Mouse (Mus musculus) neural tube, embryonic 12.5 days (tissue): ENCODE measurements at regions not wholly inside any gene's neighbourhood (a gene's known extent, or its start where the extent isn't known, plus 50 kb on each side); places are given as distances from the start of the nearest gene placed in this dataset.
A peak's percentile ranks its signal among the peaks of the same experiment; 100 is the strongest.
"Not testable (repeated sequence)": the region's sequence is repeated elsewhere in the genome, so short reads cannot be mapped to it uniquely, and the experiment has no call there.

Experiments
- ATAC-seq: fragments of 200-750 bp; cut with Nextera tagmentation; 2 replicates; pipeline ENCODE4 v1.8.0; 2017; ENCODE audit warnings: low read depth, mild to moderate bottlenecking, moderate TSS enrichment, moderate library complexity; ENCODE audit not compliant: low FRiP score
- H3K27ac ChIP-seq: fragments of 300-500 bp; sonication (generic); 2 replicates; pipeline ENCODE4 v1.5.1; 2016
- H3K27me3 ChIP-seq: fragments of 300-500 bp; sonication (generic); replicated peaks from 2 replicates; pipeline ENCODE4 v1.6.1; 2016; ENCODE audit warnings: mild to moderate bottlenecking
- H3K36me3 ChIP-seq: fragments of 300-500 bp; sonication (generic); 2 replicates; pipeline ENCODE4 v1.6.1; 2016; ENCODE audit warnings: mild to moderate bottlenecking
- H3K4me1 ChIP-seq: fragments of 300-500 bp; sonication (generic); 2 replicates; pipeline ENCODE4 v1.6.1; 2016
- H3K4me2 ChIP-seq: fragments of 300-500 bp; sonication (generic); replicated peaks from 2 replicates; pipeline ENCODE4 v1.6.1; 2016; ENCODE audit warnings: mild to moderate bottlenecking
- H3K4me3 ChIP-seq: fragments of 300-500 bp; sonication (generic); 2 replicates; pipeline ENCODE4 v1.5.1; 2016
- H3K9ac ChIP-seq: fragments of 300-500 bp; sonication (generic); 2 replicates; pipeline ENCODE4 v1.6.1; 2016; ENCODE audit warnings: mild to moderate bottlenecking
- H3K9me3 ChIP-seq: fragments of 300-500 bp; sonication (generic); 2 replicates; pipeline ENCODE4 v1.6.1; 2016; ENCODE audit warnings: mild to moderate bottlenecking
- WGBS: fragments of 180-500 bp; shearing (Covaris S2); methylation state at CpG from one replicate; pipeline ENCODE4 v1.1.7; 2016; 5-methylcytosine and 5-hydroxymethylcytosine counted together

DNA sequence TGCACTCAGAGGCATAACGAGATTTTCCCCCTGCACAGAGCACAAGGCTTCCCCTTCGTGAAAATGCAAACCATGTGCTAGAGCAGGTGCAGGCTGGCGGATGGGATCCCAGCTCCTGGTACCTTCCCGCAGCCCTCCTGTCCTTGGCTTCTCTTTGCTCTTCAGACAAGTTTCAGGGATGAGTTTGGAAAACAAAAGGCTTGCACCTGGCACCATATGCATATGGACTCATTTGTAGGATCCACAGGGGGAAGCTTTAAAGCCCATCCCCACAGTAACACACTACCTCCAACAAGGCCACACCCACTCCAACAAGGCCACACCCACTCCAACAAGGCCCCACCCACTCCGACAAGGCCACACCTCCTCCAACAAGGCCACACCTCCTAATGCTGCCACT lies 663.9 kb upstream of the Gm19410 start:
- WGBS: 81% methylated on average over 5 of the region's 5 CpGs
- H3K27ac ChIP-seq: no peak overlapping the region
- no peaks in the 10 kb centered on the region for H3K36me3 ChIP-seq
- no peaks in the 10 kb centered on the region for H3K27me3 ChIP-seq
- no peak for ATAC-seq
- no peaks in the 10 kb centered on the region for H3K4me1 ChIP-seq
- no peak overlapping the region for H3K9ac ChIP-seq
- no peaks in the 10 kb centered on the region for H3K9me3 ChIP-seq
- no peak overlapping the region for H3K4me2 ChIP-seq
- no peak overlapping the region for H3K4me3 ChIP-seq

DNA sequence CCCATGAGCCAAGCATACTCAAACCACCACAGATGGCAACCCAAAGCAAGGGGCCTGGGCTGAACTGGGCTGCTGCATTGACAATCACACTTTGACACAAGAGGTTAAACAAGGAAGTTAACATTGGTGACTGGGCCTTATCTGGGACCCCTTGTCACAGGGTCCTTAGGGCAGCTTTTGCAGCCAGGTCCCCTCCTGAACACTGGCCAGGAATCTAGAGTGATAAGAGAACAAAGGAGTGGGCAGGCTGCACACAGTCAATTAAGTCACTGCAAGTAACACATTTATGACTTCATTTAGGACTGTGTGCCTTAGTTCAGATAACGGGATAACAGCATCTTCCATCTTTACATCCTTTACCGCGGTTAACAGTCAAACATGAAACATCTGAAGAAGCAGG lies 663.5 kb upstream of the Gm19410 start:
- ATAC-seq, H3K27ac ChIP-seq, H3K4me3 ChIP-seq, H3K4me2 ChIP-seq, H3K9me3 ChIP-seq, H3K27me3 ChIP-seq, H3K36me3 ChIP-seq, H3K9ac ChIP-seq, H3K4me1 ChIP-seq: not testable (repeated sequence)
- WGBS: 83% methylated on average over 3 of the region's 3 CpGs

DNA sequence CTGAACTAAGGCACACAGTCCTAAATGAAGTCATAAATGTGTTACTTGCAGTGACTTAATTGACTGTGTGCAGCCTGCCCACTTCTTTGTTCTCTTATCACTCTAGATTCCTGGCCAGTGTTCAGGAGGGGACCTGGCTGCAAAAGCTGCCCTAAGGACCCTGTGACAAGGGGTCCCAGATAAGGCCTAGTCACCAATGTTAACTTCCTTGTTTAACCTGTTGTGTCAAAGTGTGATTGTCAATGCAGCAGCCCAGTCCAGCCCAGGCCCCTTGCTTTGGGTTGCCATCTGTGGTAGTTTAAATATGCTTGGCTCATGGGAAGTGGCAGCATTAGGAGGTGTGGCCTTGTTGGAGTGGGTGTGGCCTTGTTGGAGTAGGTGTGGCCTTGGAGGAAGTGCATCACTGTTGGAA lies 661.1 kb upstream of the Gm19410 start:
- not testable (repeated sequence) for H3K9me3 ChIP-seq, ATAC-seq, H3K4me2 ChIP-seq, H3K4me1 ChIP-seq, H3K4me3 ChIP-seq, H3K9ac ChIP-seq, H3K27me3 ChIP-seq, H3K36me3 ChIP-seq, H3K27ac ChIP-seq

DNA sequence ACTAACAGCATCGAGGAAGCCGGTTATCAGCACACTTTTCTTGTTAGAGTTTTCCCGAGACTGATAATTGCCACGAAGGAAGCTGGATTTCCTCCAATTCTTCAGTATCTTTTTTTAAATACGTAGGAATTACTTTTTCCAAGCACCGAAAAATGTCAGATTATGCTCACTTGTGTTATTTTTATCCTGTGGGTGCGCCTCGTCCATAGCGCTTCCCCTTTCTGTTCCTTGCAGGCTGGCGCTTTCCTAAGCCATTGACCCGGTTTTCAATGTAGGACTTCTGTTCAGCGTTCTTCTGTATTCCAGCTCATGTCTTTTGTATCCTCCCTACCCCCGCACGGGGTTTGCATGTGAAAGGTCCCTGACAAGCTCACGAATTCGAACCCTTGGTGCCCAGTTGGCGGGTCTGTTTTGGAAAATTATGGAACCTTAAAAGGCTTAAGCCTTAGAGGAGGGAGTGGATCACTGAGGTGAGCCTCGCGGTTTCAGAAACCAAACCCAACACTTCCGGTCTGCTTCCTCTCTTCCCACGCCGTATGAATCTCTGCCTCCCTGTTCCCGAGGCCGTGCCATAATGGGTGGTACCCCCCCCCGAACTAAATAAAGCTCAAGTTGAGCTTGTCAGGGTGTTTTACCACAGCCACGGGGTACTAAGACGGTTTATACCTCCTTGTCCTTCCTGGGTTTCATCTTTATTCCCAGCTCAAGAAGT lies 655.9 kb upstream of the Gm19410 start:
- Histone ChIP-seq H3K4me2 (no peak overlapping the region), H3K9me3 (no peaks in the 10 kb centered on the region), H3K9ac (no peak overlapping the region), H3K27me3 (no peaks in the 10 kb centered on the region), H3K27ac (no peak overlapping the region), H3K4me3 (no peak overlapping the region), H3K36me3 (no peaks in the 10 kb centered on the region), H3K4me1 (no peaks in the 10 kb centered on the region)
- no peak for ATAC-seq
- WGBS: 87% methylated on average over 27 of the region's 27 CpGs

GRCm38 (mm10) chr8:35110286-35110685 lies 655.3 kb upstream of the Gm19410 start:
- ATAC-seq: no peak
- no peaks in the 10 kb centered on the region for H3K36me3 ChIP-seq
- no peaks in the 10 kb centered on the region for H3K9me3 ChIP-seq
- no peak overlapping the region for H3K9ac ChIP-seq
- H3K27me3 ChIP-seq: no peaks in the 10 kb centered on the region
- 92% methylated on average over 8 of the region's 8 CpGs for WGBS
- no peaks in the 10 kb centered on the region for H3K4me1 ChIP-seq
- H3K27ac ChIP-seq: no peak overlapping the region
- no peak overlapping the region for H3K4me3 ChIP-seq
- H3K4me2 ChIP-seq: no peak overlapping the region

- ATAC-seq: no peak
- Histone ChIP-seq H3K9me3 (no peaks in the 10 kb centered on the region), H3K4me2 (no peak overlapping the region), H3K27ac (no peak overlapping the region), H3K36me3 (no peaks in the 10 kb centered on the region), H3K9ac (no peak overlapping the region), H3K4me3 (no peak overlapping the region), H3K27me3 (no peaks in the 10 kb centered on the region), H3K4me1 (no peaks in the 10 kb centered on the region)
- 76% methylated on average over 7 of the region's 7 CpGs for WGBS
Measured at GRCm38 (mm10) chr8:35111130-35111529, 654.5 kb upstream of the Gm19410 start.

- no peaks in the 10 kb centered on the region for H3K36me3 ChIP-seq
Measured at GRCm38 (mm10) chr8:35112591-35113265, 652.9 kb upstream of the Gm19410 start.

GRCm38 (mm10) chr8:35114031-35114430 lies 651.6 kb upstream of the Gm19410 start:
- Histone ChIP-seq H3K27ac (no peak overlapping the region), H3K4me1 (no peaks in the 10 kb centered on the region), H3K9me3 (no peaks in the 10 kb centered on the region), H3K4me3 (no peak overlapping the region), H3K4me2 (no peak overlapping the region), H3K27me3 (no peaks in the 10 kb centered on the region), H3K36me3 (no peaks in the 10 kb centered on the region), H3K9ac (no peak overlapping the region)
- peak; percentile 56; the same call in 1 of the 2 replicates for ATAC-seq
- WGBS: 76% methylated on average over 10 of the region's 10 CpGs

More at GRCm38 (mm10) chr8:35112591-35113265, 652.9 kb upstream of the Gm19410 start:
- H3K4me2 ChIP-seq: no peak overlapping the region
- WGBS: 81% methylated on average over 7 of the region's 7 CpGs
- H3K4me3 ChIP-seq: no peak overlapping the region
- no peaks in the 10 kb centered on the region for H3K9me3 ChIP-seq
- no peaks in the 10 kb centered on the region for H3K4me1 ChIP-seq
- no peaks in the 10 kb centered on the region for H3K27me3 ChIP-seq
- no peak overlapping the region for H3K27ac ChIP-seq
- H3K9ac ChIP-seq: no peak overlapping the region
- no peak for ATAC-seq

DNA sequence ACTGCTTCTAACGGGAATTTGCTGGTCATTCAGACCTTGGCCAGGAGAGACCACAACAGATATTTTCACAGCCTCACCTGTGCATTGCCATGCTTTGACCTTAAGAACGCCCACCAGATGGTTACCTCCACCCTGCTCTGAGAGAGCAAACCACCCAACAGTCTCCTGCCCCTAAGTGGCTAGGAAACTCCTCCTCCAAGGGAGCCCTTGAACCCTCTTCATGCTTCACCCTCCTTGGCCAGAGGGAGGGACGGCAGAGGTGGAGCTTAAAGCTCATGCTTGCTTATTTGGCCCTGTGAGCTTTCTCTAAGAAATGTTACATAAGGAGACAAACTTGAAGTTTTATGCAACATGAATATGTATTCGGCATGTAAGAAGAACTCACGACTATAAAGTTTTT lies 645.0 kb upstream of the Gm19410 start:
- Histone ChIP-seq H3K4me2 (no peak overlapping the region), H3K4me1 (0 out of 2 replicates have a peak, but pooled peaks cover 4% of the 10 kb centered on the region), H3K27ac (no peak overlapping the region), H3K36me3 (no peaks in the 10 kb centered on the region), H3K9me3 (no peaks in the 10 kb centered on the region), H3K27me3 (no peaks in the 10 kb centered on the region), H3K9ac (no peak overlapping the region), H3K4me3 (no peak overlapping the region)
- ATAC-seq: no peak
- 81% methylated on average over 5 of the region's 5 CpGs for WGBS

DNA sequence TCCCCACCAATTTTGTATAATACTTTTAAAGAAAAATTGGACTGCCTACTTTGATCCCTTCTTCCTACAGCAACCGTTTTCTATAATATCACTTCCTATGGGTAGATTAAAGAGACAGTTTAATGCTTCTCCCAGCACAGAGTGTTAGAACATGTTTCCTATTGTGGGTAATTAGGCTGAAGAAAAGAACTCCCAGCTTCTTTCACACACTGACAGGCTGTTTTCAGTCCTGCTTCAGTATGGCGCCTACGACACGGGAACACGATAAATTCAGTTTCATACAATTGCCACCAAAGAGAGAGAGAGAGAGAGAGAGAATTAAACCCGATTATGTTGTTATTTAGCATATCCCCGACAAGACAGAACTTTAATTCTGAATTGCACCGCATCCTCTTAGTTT lies 644.5 kb upstream of the Gm19410 start:
- 92% methylated on average over 8 of the region's 8 CpGs for WGBS
- H3K27ac ChIP-seq: no peak overlapping the region
- 0 out of 2 replicates have a peak, but pooled peaks cover 4% of the 10 kb centered on the region for H3K4me1 ChIP-seq
- H3K36me3 ChIP-seq: no peaks in the 10 kb centered on the region
- H3K9me3 ChIP-seq: no peaks in the 10 kb centered on the region
- no peaks in the 10 kb centered on the region for H3K27me3 ChIP-seq
- no peak for ATAC-seq
- H3K9ac ChIP-seq: no peak overlapping the region
- no peak overlapping the region for H3K4me2 ChIP-seq
- H3K4me3 ChIP-seq: no peak overlapping the region

DNA sequence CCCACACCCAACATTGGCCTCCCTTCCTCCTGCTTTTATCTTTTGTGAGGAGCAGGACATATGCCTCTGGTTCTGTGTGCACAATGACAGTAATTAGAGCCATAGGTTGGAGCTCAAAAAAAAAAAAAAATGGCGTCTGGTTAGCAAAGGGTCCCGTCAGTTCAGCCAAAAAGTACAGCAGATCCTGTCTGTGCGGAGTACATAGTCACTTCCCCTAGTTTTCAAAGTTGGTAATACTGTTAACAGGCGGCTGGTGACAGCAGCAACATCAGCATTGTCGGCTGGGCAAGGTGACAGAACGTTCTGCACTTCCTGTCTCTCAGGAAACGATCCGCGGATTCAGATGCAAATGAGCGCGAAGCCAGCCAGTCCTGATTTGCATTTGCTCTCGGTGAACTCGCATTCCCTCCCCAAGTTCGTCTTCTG lies 642.4 kb upstream of the Gm19410 start:
- Histone ChIP-seq H3K9ac (no peak overlapping the region; the same call in 1 of the 2 replicates), H3K27ac (no peak overlapping the region), H3K36me3 (no peaks in the 10 kb centered on the region), H3K4me3 (peak overlapping the region; percentile 27), H3K4me1 (0 out of 2 replicates have a peak, but pooled peaks cover 4% of the 10 kb centered on the region), H3K4me2 (peak overlapping the region; percentile 55), H3K27me3 (no peaks in the 10 kb centered on the region), H3K9me3 (no peaks in the 10 kb centered on the region)
- 4% methylated on average over 14 of the region's 14 CpGs for WGBS
- no peak for ATAC-seq

DNA sequence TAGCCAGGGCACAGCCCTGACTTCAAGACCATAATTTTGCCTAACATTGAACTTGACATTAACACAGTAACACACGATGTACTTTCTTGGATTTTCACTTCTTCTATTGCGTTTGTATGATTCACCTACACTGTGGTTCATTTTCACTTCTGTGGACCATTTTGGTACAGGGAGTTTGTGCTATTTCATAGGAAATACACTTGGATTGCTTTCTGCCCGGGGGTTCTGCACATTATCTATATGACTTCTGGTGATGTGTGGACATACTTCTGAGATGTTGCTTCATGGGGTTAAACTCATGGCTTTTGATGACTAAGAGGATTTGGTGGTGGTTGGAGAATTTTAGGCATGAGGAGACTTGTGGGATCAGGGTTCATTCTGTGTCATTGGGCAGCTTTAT lies 640.4 kb upstream of the Gm19410 start:
- 0 out of 2 replicates have a peak, but pooled peaks cover 4% of the 10 kb centered on the region for H3K4me1 ChIP-seq
- WGBS: 91% methylated on average over 3 of the region's 3 CpGs
- H3K4me2 ChIP-seq: no peak overlapping the region
- H3K4me3 ChIP-seq: no peak overlapping the region
- H3K36me3 ChIP-seq: no peaks in the 10 kb centered on the region
- no peak overlapping the region for H3K9ac ChIP-seq
- H3K9me3 ChIP-seq: no peaks in the 10 kb centered on the region
- no peak overlapping the region for H3K27ac ChIP-seq
- no peaks in the 10 kb centered on the region for H3K27me3 ChIP-seq
- ATAC-seq: no peak

DNA sequence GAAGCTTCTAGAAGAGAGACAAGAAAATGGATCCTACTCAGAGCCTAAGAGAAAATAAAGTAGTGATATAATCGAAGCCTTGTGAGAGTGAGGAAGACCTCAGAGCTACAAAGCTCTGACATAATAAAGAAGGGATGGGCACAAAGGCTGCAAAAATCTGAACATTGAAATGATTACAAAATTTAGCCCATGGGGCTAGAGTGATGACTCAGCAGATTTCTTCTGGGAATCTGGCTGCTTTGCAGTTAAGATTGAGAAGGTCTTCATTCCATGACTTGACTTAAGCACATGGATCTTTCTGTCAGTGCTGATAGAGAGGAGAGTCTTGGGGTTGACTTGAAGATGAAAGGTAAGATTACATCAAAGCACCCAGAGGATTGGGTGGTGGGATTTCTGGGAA lies 633.3 kb upstream of the Gm19410 start:
- Histone ChIP-seq H3K4me3 (no peak overlapping the region), H3K9ac (no peak overlapping the region), H3K9me3 (no peaks in the 10 kb centered on the region), H3K4me1 (no peaks in the 10 kb centered on the region), H3K27ac (no peak overlapping the region), H3K27me3 (no peaks in the 10 kb centered on the region), H3K4me2 (no peak overlapping the region), H3K36me3 (no peaks in the 10 kb centered on the region)
- 82% methylated on average over 1 of the region's 1 CpGs for WGBS
- no peak for ATAC-seq
